In genomic region chr15:99125711-99126080, GRCm38 (mm10) we compare ENCODE assay signal across 8 mouse cellular contexts. TPM values are rescaled to one million over a fixed set of nuclear protein-coding genes. Genes with fewer than 3 reads are reported as not detected.
DNase-seq lines count a peak whose midpoint lies in the region; ATAC-seq and TF ChIP-seq lines count a peak whose summit lies in the region.

Gene Spats2 (plus strand): TSS chr15:99125916.

- intact Hi-C loops in left cerebral cortex, postnatal 4 days (cut with DNase I) = no loop called here

- H3K27me3 ChIP-seq in kidney, postnatal 0 days (ENCODE audit: insufficient read depth, low read length) = no peaks in the 10 kb centered on the region
- H3K27me3 ChIP-seq in forebrain, postnatal 0 days (ENCODE audit: insufficient read depth, low read length) = no peaks in the 10 kb centered on the region
- H3K27me3 ChIP-seq in small intestine, adult 2 months (ENCODE audit: control insufficient read depth, insufficient read depth, low read length) = no peaks in the 10 kb centered on the region; the same call in 1 of the 2 replicates

- no peak for ATAC-seq in kidney, postnatal 0 days (replicated peaks; ENCODE audit: low FRiP score, low read depth)
- no peak for ATAC-seq in forebrain, postnatal 0 days

- TF ChIP-seq CTCF in kidney, postnatal 0 days (IDR thresholded peaks at IDR 0.05; ENCODE audit: low read depth) = no peak
- no peak for TF ChIP-seq CTCF in forebrain, postnatal 0 days (IDR thresholded peaks at IDR 0.05; ENCODE audit: low read depth)
- TF ChIP-seq CTCF in small intestine, adult 2 months (IDR thresholded peaks at IDR 0.05; ENCODE audit: extremely low read depth, insufficient read length, insufficient replicate concordance, low read depth, low read length) = no peak

- H3K36me3 ChIP-seq in kidney, postnatal 0 days (ENCODE audit: insufficient read depth, low read length) = no peaks in the 10 kb centered on the region
- H3K36me3 ChIP-seq in forebrain, postnatal 0 days (ENCODE audit: insufficient read depth) = no peaks in the 10 kb centered on the region
- H3K36me3 ChIP-seq in small intestine, adult 2 months (ENCODE audit: control insufficient read depth, insufficient read depth, low read length) = no peaks in the 10 kb centered on the region

- TF ChIP-seq POLR2A in small intestine, adult 2 months (IDR thresholded peaks at IDR 0.05; ENCODE audit: low read depth, low read length) = no peak

- 1% methylated on average over 12 of the region's 12 CpGs for WGBS in kidney, postnatal 0 days
- WGBS in forebrain, postnatal 0 days = 1% methylated on average over 12 of the region's 12 CpGs
- WGBS in small intestine, adult 2 months = under 1% methylated on average over 12 of the region's 12 CpGs

- peak within 1 kb of the TSS; percentile 92 for H3K9ac ChIP-seq in kidney, postnatal 0 days (ENCODE audit: low read depth, low read length)
- peak within 1 kb of the TSS; percentile 87 for H3K9ac ChIP-seq in forebrain, postnatal 0 days

- H3K4me3 ChIP-seq in kidney, postnatal 0 days (replicated peaks; ENCODE audit: low read depth, low read length) = peak within 1 kb of the TSS; percentile 62
- peak within 1 kb of the TSS; percentile 88 for H3K4me3 ChIP-seq in forebrain, postnatal 0 days (ENCODE audit: low read depth, low read length)
- H3K4me3 ChIP-seq in small intestine, adult 2 months (ENCODE audit: low read depth, low read length) = peak within 1 kb of the TSS; percentile 91

- peaks cover 13% of the 10 kb centered on the region; the same call in 1 of the 2 replicates for H3K4me1 ChIP-seq in kidney, postnatal 0 days (replicated peaks; ENCODE audit: insufficient read depth, low read length)
- H3K4me1 ChIP-seq in forebrain, postnatal 0 days (ENCODE audit: insufficient read depth) = peaks cover 11% of the 10 kb centered on the region
- H3K4me1 ChIP-seq in small intestine, adult 2 months (ENCODE audit: control insufficient read depth, insufficient read depth, insufficient read length, low read length) = peaks cover 3% of the 10 kb centered on the region; the same call in 1 of the 2 replicates

- DNase-seq in kidney, postnatal 0 days (ENCODE audit: low spot score) = no peak
- no peak for DNase-seq in kidney, adult 11 months
- DNase-seq in adrenal gland, postnatal 10 days = no peak
- DNase-seq in forebrain, postnatal 0 days = no peak
- no peak for DNase-seq in left cerebral cortex, postnatal 4 days
- no peak for DNase-seq in cerebellum, postnatal 4 days (ENCODE audit: low spot score in 2 of 2)
- DNase-seq in T-cell, adult 2 months (ENCODE audit: low spot score) = no peak

- no peaks in the 10 kb centered on the region for H3K9me3 ChIP-seq in kidney, postnatal 0 days (replicated peaks; ENCODE audit: low read length)
- H3K9me3 ChIP-seq in forebrain, postnatal 0 days (ENCODE audit: low read length) = no peaks in the 10 kb centered on the region

- peak within 1 kb of the TSS; percentile 67 for H3K4me2 ChIP-seq in kidney, postnatal 0 days (ENCODE audit: low read length)
- peak within 1 kb of the TSS; percentile 90 for H3K4me2 ChIP-seq in forebrain, postnatal 0 days (ENCODE audit: low read depth)

- H3K27ac ChIP-seq in kidney, postnatal 0 days = peak within 1 kb of the TSS; percentile 93
- peak within 1 kb of the TSS; percentile 92 for H3K27ac ChIP-seq in forebrain, postnatal 0 days (ENCODE audit: low read depth, low read length)
- peak within 1 kb of the TSS; percentile 69 for H3K27ac ChIP-seq in small intestine, adult 2 months (ENCODE audit: insufficient read depth, low read depth, low read length)

RNA-seq across cellular contexts. Expression of gene Spats2, which starts in this region (rescaled TPM):
- polyA plus RNA-seq in kidney, postnatal 0 days (2015; fragmentation: Nextera tagmentation; extraction: Ambion mirVana) = 33.5 and 34.6 TPM in 2 replicates
- total RNA-seq in adrenal gland, postnatal 10 days (2021) = 10 to 100 TPM; 19.2 to 21.5 TPM
- 28.9 and 29.6 TPM in 2 replicates for total RNA-seq in forebrain, postnatal 0 days (2014; rRNA removed)
- 21.8 and 24.4 TPM in 2 replicates for polyA plus RNA-seq in forebrain, postnatal 0 days (2015; fragmentation: Nextera tagmentation; extraction: Ambion mirVana)
- 10 to 100 TPM; 39.7 to 46.0 TPM for total RNA-seq in left cerebral cortex, postnatal 4 days (2021)
- polyA plus RNA-seq in small intestine, adult 2 months (2012; rRNA removed) = 1.6 and 3.9 TPM in 2 replicates
